Mouse (Mus musculus) forebrain, embryonic 16.5 days (tissue): ENCODE measurements at regions not wholly inside any gene's neighbourhood (a gene's known extent, or its start where the extent isn't known, plus 50 kb on each side); places are given as distances from the start of the nearest gene placed in this dataset.

Source experiments
- ATAC-seq: fragments of 200-750 bp; cut with Nextera tagmentation; 2 replicates; pipeline ENCODE4 v1.8.0; 2017; ENCODE audit warnings: mild to moderate bottlenecking, moderate library complexity
- H3K27ac ChIP-seq: fragments of 300-500 bp; sonication (generic); 2 replicates; pipeline ENCODE4 v1.5.1; 2014; ENCODE audit warnings: low read length, control low read depth
- H3K27me3 ChIP-seq: fragments of 300-500 bp; sonication (generic); replicated peaks from 2 replicates; pipeline ENCODE4 v1.6.1; 2014; ENCODE audit warnings: low read length; ENCODE audit not compliant: control insufficient read depth, insufficient read depth
- H3K36me3 ChIP-seq: fragments of 300-500 bp; sonication (generic); 2 replicates; pipeline ENCODE4 v1.6.1; 2014; ENCODE audit not compliant: control insufficient read depth, insufficient read depth
- H3K4me1 ChIP-seq: fragments of 300-500 bp; sonication (generic); replicated peaks from 2 replicates; pipeline ENCODE4 v1.6.1; 2014; ENCODE audit warnings: low read length; ENCODE audit not compliant: control insufficient read depth, insufficient read depth
- H3K4me2 ChIP-seq: fragments of 300-500 bp; sonication (generic); 2 replicates; pipeline ENCODE4 v1.6.1; 2014; ENCODE audit warnings: mild to moderate bottlenecking, low read length, control low read depth
- H3K4me3 ChIP-seq: fragments of 300-500 bp; sonication (generic); replicated peaks from 2 replicates; pipeline ENCODE4 v1.5.1; 2014; ENCODE audit warnings: mild to moderate bottlenecking, low read length, control low read depth
- H3K9ac ChIP-seq: fragments of 300-500 bp; sonication (generic); replicated peaks from 2 replicates; pipeline ENCODE4 v1.6.1; 2014; ENCODE audit warnings: low read depth, low read length, control low read depth
- H3K9me3 ChIP-seq: fragments of 300-500 bp; sonication (generic); 2 replicates; pipeline ENCODE4 v1.6.1; 2016; ENCODE audit warnings: low read length; ENCODE audit not compliant: control insufficient read depth
- WGBS: fragments of 180-500 bp; shearing (Covaris S2); extraction: QIAGEN DNeasy Blood & Tissue Kit; methylation state at CpG from one replicate; pipeline ENCODE4 v1.1.7; 2014; 5-methylcytosine and 5-hydroxymethylcytosine counted together

- Histone ChIP-seq H3K9me3 (no peaks in the 10 kb centered on the region), H3K36me3 (no peaks in the 10 kb centered on the region), H3K27ac (no peak overlapping the region), H3K4me3 (no peak overlapping the region), H3K4me2 (no peak overlapping the region), H3K27me3 (no peaks in the 10 kb centered on the region), H3K4me1 (no peaks in the 10 kb centered on the region), H3K9ac (no peak overlapping the region)
- ATAC-seq, result no peak
- WGBS, result 77% methylated on average over 2 of the region's 2 CpGs
Observed at GRCm38 (mm10) chr5:47421916-47422315, 561.0 kb upstream of the Slit2 start.

GRCm38 (mm10) chr5:47426040-47426439, 556.9 kb upstream of the Slit2 start:
- Histone ChIP-seq H3K4me2 (no peak overlapping the region), H3K9ac (no peak overlapping the region), H3K4me1 (no peaks in the 10 kb centered on the region), H3K27ac (no peak overlapping the region), H3K36me3 (no peaks in the 10 kb centered on the region), H3K9me3 (no peaks in the 10 kb centered on the region), H3K27me3 (no peaks in the 10 kb centered on the region), H3K4me3 (no peak overlapping the region)
- 88% methylated on average over 4 of the region's 4 CpGs for WGBS
- no peak for ATAC-seq

GRCm38 (mm10) chr5:47426467-47426866, 556.5 kb upstream of the Slit2 start:
- Histone ChIP-seq H3K9me3 (no peaks in the 10 kb centered on the region), H3K27ac (no peak overlapping the region), H3K9ac (no peak overlapping the region), H3K4me1 (no peaks in the 10 kb centered on the region), H3K27me3 (no peaks in the 10 kb centered on the region), H3K4me2 (no peak overlapping the region), H3K36me3 (no peaks in the 10 kb centered on the region), H3K4me3 (no peak overlapping the region)
- ATAC-seq, result no peak
- 60% methylated on average over 6 of the region's 6 CpGs for WGBS

GRCm38 (mm10) chr5:47429217-47430172, 553.4 kb upstream of the Slit2 start:
- WGBS, result 82% methylated on average over 10 of the region's 10 CpGs
- ATAC-seq, result no peak
- no peak overlapping the region for H3K9ac ChIP-seq
- H3K27me3 ChIP-seq, result no peaks in the 10 kb centered on the region
- no peak overlapping the region for H3K27ac ChIP-seq
- no peaks in the 10 kb centered on the region for H3K36me3 ChIP-seq
- H3K4me1 ChIP-seq, result no peaks in the 10 kb centered on the region
- no peak overlapping the region for H3K4me3 ChIP-seq
- H3K4me2 ChIP-seq, result no peak overlapping the region
- no peaks in the 10 kb centered on the region for H3K9me3 ChIP-seq

- H3K4me2 ChIP-seq, result no peak overlapping the region
- H3K27me3 ChIP-seq, result no peaks in the 10 kb centered on the region
- no peaks in the 10 kb centered on the region for H3K4me1 ChIP-seq
- no peaks in the 10 kb centered on the region for H3K36me3 ChIP-seq
- no peak overlapping the region for H3K9ac ChIP-seq
- no peak for ATAC-seq
- H3K9me3 ChIP-seq, result no peaks in the 10 kb centered on the region
- no peak overlapping the region for H3K27ac ChIP-seq
- WGBS, result 42% methylated on average over 5 of the region's 5 CpGs
- no peak overlapping the region for H3K4me3 ChIP-seq
Observed at GRCm38 (mm10) chr5:47431599-47432328, 551.2 kb upstream of the Slit2 start.

- H3K9me3 ChIP-seq, result no peaks in the 10 kb centered on the region
- H3K9ac ChIP-seq, result no peak overlapping the region
- no peak overlapping the region for H3K4me3 ChIP-seq
- no peak for ATAC-seq
- H3K4me2 ChIP-seq, result no peak overlapping the region
- 69% methylated on average over 3 of the region's 3 CpGs for WGBS
- H3K4me1 ChIP-seq, result no peaks in the 10 kb centered on the region
- H3K27ac ChIP-seq, result no peak overlapping the region
- no peaks in the 10 kb centered on the region for H3K36me3 ChIP-seq
- no peaks in the 10 kb centered on the region for H3K27me3 ChIP-seq
Observed at GRCm38 (mm10) chr5:47436455-47436854, 546.5 kb upstream of the Slit2 start.

- no peaks in the 10 kb centered on the region for H3K27me3 ChIP-seq
- no peaks in the 10 kb centered on the region for H3K4me1 ChIP-seq
- no peak overlapping the region for H3K27ac ChIP-seq
- H3K36me3 ChIP-seq, result no peaks in the 10 kb centered on the region
- WGBS, result 50% methylated on average over 5 of the region's 5 CpGs
- ATAC-seq, result peak; percentile 54; the same call in 1 of the 2 replicates
- H3K4me2 ChIP-seq, result no peak overlapping the region
- no peak overlapping the region for H3K4me3 ChIP-seq
- no peaks in the 10 kb centered on the region for H3K9me3 ChIP-seq
- no peak overlapping the region for H3K9ac ChIP-seq
Observed at GRCm38 (mm10) chr5:47446305-47447028, 536.5 kb upstream of the Slit2 start.

- no peak for ATAC-seq
- WGBS, result 90% methylated on average over 4 of the region's 4 CpGs
- H3K27ac ChIP-seq, result no peak overlapping the region
Observed at GRCm38 (mm10) chr5:47464848-47465247, 518.1 kb upstream of the Slit2 start.

GRCm38 (mm10) chr5:47469394-47469793, 513.5 kb upstream of the Slit2 start:
- Histone ChIP-seq H3K36me3 (no peaks in the 10 kb centered on the region), H3K9ac (no peak overlapping the region), H3K4me2 (no peak overlapping the region), H3K27ac (no peak overlapping the region), H3K4me1 (no peaks in the 10 kb centered on the region), H3K9me3 (no peaks in the 10 kb centered on the region), H3K4me3 (no peak overlapping the region), H3K27me3 (no peaks in the 10 kb centered on the region)
- 81% methylated on average over 5 of the region's 5 CpGs for WGBS
- no peak for ATAC-seq

More at GRCm38 (mm10) chr5:47464848-47465247, 518.1 kb upstream of the Slit2 start:
- H3K9me3 ChIP-seq, result no peaks in the 10 kb centered on the region
- H3K9ac ChIP-seq, result no peak overlapping the region
- H3K36me3 ChIP-seq, result no peaks in the 10 kb centered on the region
- no peaks in the 10 kb centered on the region for H3K4me1 ChIP-seq
- no peak overlapping the region for H3K4me3 ChIP-seq
- no peaks in the 10 kb centered on the region for H3K27me3 ChIP-seq
- no peak overlapping the region for H3K4me2 ChIP-seq
